Mouse (Mus musculus): ENCODE measurements around the gene Ddx3y. TPM values are rescaled to one million over a fixed set of nuclear protein-coding genes. Genes with fewer than 3 reads are reported as not detected.

Ddx3y gene
- polyA plus RNA-seq (2012; rRNA removed): not detected in 2 replicates

GRCm38 (mm10) chrY:1286171-1286795, at the start of gene Ddx3y:
Ddx3y (minus strand) TSS chrY:1286629.
- Histone ChIP-seq H3K4me3 (ENCODE audit: insufficient read depth, low read length) (peak within 1 kb of the TSS; percentile 78), H3K27ac (ENCODE audit: insufficient read depth, low read length) (peak within 1 kb of the TSS; percentile 86), H3K4me1 (ENCODE audit: control insufficient read depth, insufficient read depth, low read length) (no peaks in the 10 kb centered on the region)
- TF ChIP-seq POLR2A (IDR thresholded peaks at IDR 0.05; ENCODE audit: extremely low read depth, insufficient read depth, low read length): no peak
- no peak for TF ChIP-seq CTCF (IDR thresholded peaks at IDR 0.05; ENCODE audit: extremely low read depth, insufficient read depth, low read length)

- TF ChIP-seq POLR2A (IDR thresholded peaks at IDR 0.05; ENCODE audit: extremely low read depth, insufficient read depth, low read length): no peak
- no peak for TF ChIP-seq CTCF (IDR thresholded peaks at IDR 0.05; ENCODE audit: extremely low read depth, insufficient read depth, low read length)
- H3K4me3 ChIP-seq (ENCODE audit: insufficient read depth, low read length): no peak overlapping the region
- H3K4me1 ChIP-seq (ENCODE audit: control insufficient read depth, insufficient read depth, low read length): no peaks in the 10 kb centered on the region
- H3K27ac ChIP-seq (ENCODE audit: insufficient read depth, low read length): no peak overlapping the region
Measured at GRCm38 (mm10) chrY:1293708-1294107, 7.3 kb upstream of the Ddx3y start.

GRCm38 (mm10) chrY:1285735-1286134, 694 bp downstream of the Ddx3y start:
- no peaks in the 10 kb centered on the region for H3K4me1 ChIP-seq (ENCODE audit: control insufficient read depth, insufficient read depth, low read length)
- H3K27ac ChIP-seq (ENCODE audit: insufficient read depth, low read length): peak overlapping the region; percentile 86
- TF ChIP-seq POLR2A (IDR thresholded peaks at IDR 0.05; ENCODE audit: extremely low read depth, insufficient read depth, low read length) (no peak), CTCF (IDR thresholded peaks at IDR 0.05; ENCODE audit: extremely low read depth, insufficient read depth, low read length) (no peak)
- H3K4me3 ChIP-seq (ENCODE audit: insufficient read depth, low read length): peak overlapping the region; percentile 78

GRCm38 (mm10) chrY:1246117-1246516, 40.3 kb downstream of the Ddx3y start:
- H3K4me1 ChIP-seq (ENCODE audit: control insufficient read depth, insufficient read depth, low read length): no peaks in the 10 kb centered on the region
- H3K27ac ChIP-seq (ENCODE audit: insufficient read depth, low read length): no peak overlapping the region
- peak overlapping the region; percentile 82; the same call in 1 of the 2 replicates for H3K4me3 ChIP-seq (ENCODE audit: insufficient read depth, low read length)
- TF ChIP-seq POLR2A (IDR thresholded peaks at IDR 0.05; ENCODE audit: extremely low read depth, insufficient read depth, low read length) (no peak), CTCF (IDR thresholded peaks at IDR 0.05; ENCODE audit: extremely low read depth, insufficient read depth, low read length) (no peak)

- H3K4me3 ChIP-seq (ENCODE audit: insufficient read depth, low read length): peak within 1 kb of the TSS; percentile 82
- no peak for TF ChIP-seq POLR2A (IDR thresholded peaks at IDR 0.05; ENCODE audit: extremely low read depth, insufficient read depth, low read length)
- H3K4me1 ChIP-seq (ENCODE audit: control insufficient read depth, insufficient read depth, low read length): no peaks in the 10 kb centered on the region
- H3K27ac ChIP-seq (ENCODE audit: insufficient read depth, low read length): peak within 1 kb of the TSS; percentile 66
Measured at GRCm38 (mm10) chrY:1245426-1245863, 41.0 kb downstream of the Ddx3y start, which contains the start of gene Uty. Uty (minus strand) TSS chrY:1245759.

GRCm38 (mm10) chrY:1244940-1245339, 41.5 kb downstream of the Ddx3y start:
- TF ChIP-seq POLR2A (IDR thresholded peaks at IDR 0.05; ENCODE audit: extremely low read depth, insufficient read depth, low read length) (no peak), CTCF (IDR thresholded peaks at IDR 0.05; ENCODE audit: extremely low read depth, insufficient read depth, low read length) (no peak)
- Histone ChIP-seq H3K4me3 (ENCODE audit: insufficient read depth, low read length) (peak overlapping the region; percentile 82), H3K4me1 (ENCODE audit: control insufficient read depth, insufficient read depth, low read length) (no peaks in the 10 kb centered on the region), H3K27ac (ENCODE audit: insufficient read depth, low read length) (peak overlapping the region; percentile 66)

- TF ChIP-seq POLR2A (IDR thresholded peaks at IDR 0.05; ENCODE audit: extremely low read depth, insufficient read depth, low read length) (no peak), CTCF (IDR thresholded peaks at IDR 0.05; ENCODE audit: extremely low read depth, insufficient read depth, low read length) (no peak)
- Histone ChIP-seq H3K4me3 (ENCODE audit: insufficient read depth, low read length) (no peak overlapping the region; the same call in 1 of the 2 replicates), H3K27ac (ENCODE audit: insufficient read depth, low read length) (no peak overlapping the region)
Measured at GRCm38 (mm10) chrY:1244421-1244820, 42.0 kb downstream of the Ddx3y start.

GRCm38 (mm10) chrY:1220001-1220400, 66.4 kb downstream of the Ddx3y start:
- Histone ChIP-seq H3K4me3 (ENCODE audit: insufficient read depth, low read length) (no peak overlapping the region), H3K27ac (ENCODE audit: insufficient read depth, low read length) (no peak overlapping the region), H3K4me1 (ENCODE audit: control insufficient read depth, insufficient read depth, low read length) (no peaks in the 10 kb centered on the region)
- TF ChIP-seq POLR2A (IDR thresholded peaks at IDR 0.05; ENCODE audit: extremely low read depth, insufficient read depth, low read length) (no peak), CTCF (IDR thresholded peaks at IDR 0.05; ENCODE audit: extremely low read depth, insufficient read depth, low read length) (no peak)

More at GRCm38 (mm10) chrY:1244421-1244820, 42.0 kb downstream of the Ddx3y start:
- H3K4me1 ChIP-seq (ENCODE audit: control insufficient read depth, insufficient read depth, low read length): no peaks in the 10 kb centered on the region

Other genes starting within 250 kb of the Ddx3y start
- gene Uty, start 40.9 kb downstream of the Ddx3y start, polyA plus RNA-seq (2012; rRNA removed): not detected in 2 replicates
- not detected in 2 replicates for gene Usp9y, start 173.2 kb upstream of the Ddx3y start, polyA plus RNA-seq (2012; rRNA removed)